Mouse (Mus musculus) right cerebral cortex, postnatal 10 days (tissue): ENCODE data around the gene Zswim5.
"Not testable (repeated sequence)": the region's sequence is repeated elsewhere in the genome, so short reads cannot be mapped to it uniquely, and the experiment has no call there.

Experiments used
- DNase-seq, 2 experiments: peaks; one replicate each; pipeline ENCODE4 v3.0.0; 2021; ENCODE audit warnings: low spot score in 2 of 2

Gene Zswim5

GRCm38 (mm10) chr4:116876995-116877728, at the start of gene Zswim5:
Zswim5 (plus strand) TSS chr4:116877376.
- DNase-seq = peak; percentile 80 to 83

- peak; percentile 44 to 60 for DNase-seq
Observed at GRCm38 (mm10) chr4:116827819-116828218, 49.4 kb upstream of the Zswim5 start.

- no peak for DNase-seq
Observed at GRCm38 (mm10) chr4:116829364-116830069, 47.7 kb upstream of the Zswim5 start.

- no peak for DNase-seq
Observed at GRCm38 (mm10) chr4:116830070-116830368, 47.2 kb upstream of the Zswim5 start.

- DNase-seq = no peak
Observed at GRCm38 (mm10) chr4:116838999-116839398, 38.2 kb upstream of the Zswim5 start.

GRCm38 (mm10) chr4:116840096-116840495, 37.1 kb upstream of the Zswim5 start:
- not testable (repeated sequence) for DNase-seq

GRCm38 (mm10) chr4:116840841-116841240, 36.3 kb upstream of the Zswim5 start:
- no peak for DNase-seq

- DNase-seq = no peak
Observed at GRCm38 (mm10) chr4:116844324-116844723, 32.9 kb upstream of the Zswim5 start.

GRCm38 (mm10) chr4:116849901-116850300, 27.3 kb upstream of the Zswim5 start:
- no peak for DNase-seq

- no peak for DNase-seq
Observed at GRCm38 (mm10) chr4:116854286-116854685, 22.9 kb upstream of the Zswim5 start.

GRCm38 (mm10) chr4:116857203-116857602, 20.0 kb upstream of the Zswim5 start:
- peak in 1 of 2 experiments; percentile 39 for DNase-seq

- DNase-seq = no peak
Observed at GRCm38 (mm10) chr4:116859711-116860110, 17.5 kb upstream of the Zswim5 start.

- DNase-seq = no peak
Observed at GRCm38 (mm10) chr4:116862023-116862422, 15.2 kb upstream of the Zswim5 start.

- no peak for DNase-seq
Observed at GRCm38 (mm10) chr4:116869898-116870297, 7.3 kb upstream of the Zswim5 start.

GRCm38 (mm10) chr4:116874595-116874994, 2.6 kb upstream of the Zswim5 start:
- no peak for DNase-seq

- peak; percentile 56 to 65 for DNase-seq
Observed at GRCm38 (mm10) chr4:116876630-116876994, 564 bp upstream of the Zswim5 start.

- DNase-seq = peak; percentile 35 to 36
Observed at GRCm38 (mm10) chr4:116877729-116878321, 649 bp downstream of the Zswim5 start.

GRCm38 (mm10) chr4:116878491-116878890, 1.3 kb downstream of the Zswim5 start:
- DNase-seq = peak; percentile 63 to 73

GRCm38 (mm10) chr4:116882679-116883078, 5.5 kb downstream of the Zswim5 start:
- DNase-seq = no peak

GRCm38 (mm10) chr4:116894200-116895080, 17.3 kb downstream of the Zswim5 start:
- DNase-seq = peak in 1 of 2 experiments; percentile 26

- no peak for DNase-seq
Observed at GRCm38 (mm10) chr4:116910489-116911181, 33.5 kb downstream of the Zswim5 start.
